Mouse (Mus musculus): ENCODE data around the gene Vegfb. TPM values are rescaled to one million over a fixed set of nuclear protein-coding genes. Genes with fewer than 3 reads are reported as not detected.

Vegfb gene
- polyA plus RNA-seq, 1 experiment from 2014 or later = 125 TPM

DNA sequence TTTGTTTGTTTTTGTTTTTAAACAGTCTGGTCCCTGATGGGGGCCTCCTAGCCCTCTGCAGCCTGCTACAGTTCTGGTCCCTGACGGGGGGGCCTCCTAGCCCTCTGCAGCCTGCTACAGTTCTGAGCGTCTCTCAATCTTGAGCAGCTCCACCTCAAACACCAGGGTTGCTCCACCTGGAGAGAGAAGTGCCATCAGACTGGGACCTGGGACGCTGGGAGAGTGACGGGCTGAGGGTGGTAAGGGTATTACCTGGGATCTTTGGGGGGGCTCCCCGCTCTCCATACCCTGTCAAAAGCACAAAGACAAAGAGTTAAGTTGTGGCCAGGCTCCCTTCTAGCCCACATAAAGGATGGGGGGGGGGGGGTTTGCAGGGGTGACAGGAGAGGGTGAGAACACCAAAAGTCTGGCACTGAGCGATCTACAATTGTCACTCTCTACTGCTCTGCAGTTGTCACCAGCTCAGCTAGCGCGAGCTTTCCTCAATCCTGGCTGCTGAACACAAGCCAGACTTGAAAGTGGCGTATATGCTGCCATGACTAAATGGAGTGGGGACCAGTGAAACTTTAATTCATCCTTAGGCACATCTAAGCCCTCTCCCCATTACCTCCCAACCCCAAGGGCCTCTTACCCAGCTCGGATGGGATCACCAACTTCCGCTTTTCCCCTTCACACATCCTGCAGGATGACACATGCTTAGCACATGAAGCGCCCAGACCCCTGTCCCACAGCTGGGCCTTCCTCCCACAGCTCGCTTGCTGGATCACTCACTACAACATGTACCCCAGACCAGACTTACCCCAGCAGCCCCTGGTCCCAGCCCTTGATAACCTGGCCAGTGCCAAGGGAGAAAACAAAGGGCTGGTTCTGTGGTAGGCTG lies 9.5 kb downstream of the Vegfb start:
- no peaks in the 10 kb centered on the region for H3K9me3 ChIP-seq
- peak overlapping the region; percentile 97; the same call in 1 of the 2 replicates for H3K27ac ChIP-seq (replicated peaks)
- H3K4me2 ChIP-seq = peak overlapping the region; percentile 87
- no peaks in the 10 kb centered on the region for H3K27me3 ChIP-seq (replicated peaks)
- H3K4me3 ChIP-seq = peak overlapping the region; percentile 82
- WGBS = 70% methylated on average over 13 of the region's 13 CpGs
- peaks cover 43% of the 10 kb centered on the region for H3K36me3 ChIP-seq
- H3K4me1 ChIP-seq = peaks cover 51% of the 10 kb centered on the region
- no peak for ATAC-seq (ENCODE audit: extremely low read depth, insufficient number of reproducible peaks, low FRiP score, low TSS enrichment)
- H3K9ac ChIP-seq = peak overlapping the region; percentile 87

DNA sequence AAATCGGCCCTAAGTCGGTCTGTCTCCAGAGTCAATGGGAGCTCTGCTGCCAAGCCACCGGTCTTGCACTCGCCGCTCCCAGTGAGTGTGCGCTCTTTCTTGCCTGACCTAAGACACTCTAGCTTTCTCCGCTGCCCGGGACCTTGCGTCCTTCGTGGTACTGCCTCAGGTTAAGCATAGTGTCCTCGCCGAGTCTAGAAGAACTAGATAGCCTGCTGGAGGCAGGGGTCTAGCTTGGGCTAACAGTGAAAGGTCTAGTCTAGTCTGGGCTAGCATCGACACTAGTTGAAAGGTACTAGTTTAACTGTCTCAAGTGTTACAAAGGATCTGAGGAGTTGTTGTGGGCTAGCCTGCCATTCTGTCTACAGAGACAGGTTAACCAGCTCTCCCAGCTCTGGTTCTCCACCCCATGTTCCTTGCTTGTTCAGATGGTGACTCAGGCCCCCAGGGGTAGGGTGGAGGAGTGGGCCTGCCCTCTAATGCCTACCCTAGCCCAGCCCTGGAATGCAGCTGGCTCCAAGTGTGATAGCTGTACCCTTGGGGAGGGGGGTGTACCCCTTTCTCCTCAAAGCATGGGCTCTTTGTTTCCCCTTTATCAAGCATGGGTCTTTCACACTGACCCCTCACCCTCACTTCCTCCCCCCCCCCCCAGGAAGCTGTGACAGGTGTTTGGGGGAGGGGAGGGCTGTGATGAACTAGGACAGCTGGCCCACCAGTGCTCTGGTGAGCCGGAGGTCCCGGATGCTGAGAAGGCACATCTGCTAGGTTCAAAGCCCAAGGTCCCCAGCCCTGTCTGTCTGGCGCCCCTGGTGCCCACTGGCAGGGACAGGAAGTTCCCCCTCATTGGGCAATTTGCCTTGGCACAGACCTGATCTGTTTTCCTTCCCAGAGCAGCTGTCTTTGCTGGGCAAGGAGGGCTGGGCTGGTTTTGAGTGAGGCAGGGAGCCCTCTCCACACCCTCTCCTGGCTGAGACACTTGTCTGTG lies 11.6 kb downstream of the Vegfb start, which contains the start of gene Plcb3:
Plcb3 (minus strand) TSS at position 934 of the 985 bp plus-strand sequence.
- H3K9me3 ChIP-seq = no peaks in the 10 kb centered on the region
- peaks cover 53% of the 10 kb centered on the region for H3K4me1 ChIP-seq
- whole genome bisulfite sequencing = under 1% methylated on average over 16 of the region's 16 CpGs

DNA sequence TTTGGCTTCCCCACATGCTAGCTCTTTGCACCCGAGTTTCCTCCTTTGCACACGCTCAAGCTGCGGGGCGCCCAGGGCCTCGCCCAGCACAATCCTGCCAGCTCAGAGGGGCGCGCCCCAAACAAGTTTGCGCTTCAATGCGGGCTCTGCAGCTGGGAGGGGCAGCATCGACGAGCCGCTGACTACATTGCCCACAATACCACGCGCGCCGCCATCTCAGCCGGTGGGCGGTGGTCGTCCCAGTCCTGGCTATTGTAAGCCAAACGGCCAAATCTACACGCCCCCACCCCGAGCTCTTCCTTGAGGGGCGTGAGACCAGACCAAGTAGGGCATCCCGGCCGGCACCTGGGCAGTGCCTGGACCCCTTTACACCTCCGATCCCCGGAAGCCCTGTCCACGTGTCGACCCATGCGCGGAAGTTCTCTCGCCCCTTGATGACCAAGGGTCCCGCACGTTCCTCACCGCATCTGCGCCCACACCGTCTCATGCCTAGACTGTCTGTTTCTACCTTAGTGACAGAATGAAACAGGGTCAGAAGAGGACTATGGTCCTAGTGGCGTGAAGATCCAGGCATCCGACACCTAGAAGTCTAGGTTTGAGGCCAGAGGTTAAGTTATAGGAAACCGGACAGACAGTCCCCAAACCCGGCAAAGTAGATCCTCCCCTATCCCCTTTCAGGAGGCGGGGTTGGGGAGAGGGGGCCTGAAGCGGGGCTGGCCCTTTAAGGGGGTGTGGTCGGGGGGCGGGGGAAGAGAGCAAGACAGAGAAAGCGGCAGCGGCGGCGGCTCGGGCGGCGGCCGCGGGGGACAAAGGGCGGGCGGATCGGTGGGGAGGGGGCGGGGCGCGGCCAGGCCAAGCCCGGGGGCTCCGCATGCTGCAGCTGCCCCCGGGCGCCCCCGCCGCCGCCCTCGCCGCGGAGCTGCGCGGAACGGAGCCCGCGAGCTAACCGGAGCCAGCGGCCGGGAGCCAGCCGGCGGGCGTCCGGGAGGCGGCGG lies 12.9 kb downstream of the Vegfb start, which contains the start of gene Ppp1r14b:
Ppp1r14b (plus strand) TSS at position 758 of the 995 bp plus-strand sequence.
- peak within 1 kb of the TSS; percentile 86 for H3K4me3 ChIP-seq
- no peaks in the 10 kb centered on the region for H3K27me3 ChIP-seq (replicated peaks)
- H3K27ac ChIP-seq (replicated peaks) = peak within 1 kb of the TSS; percentile 81
- H3K9me3 ChIP-seq = no peaks in the 10 kb centered on the region
- peaks cover 64% of the 10 kb centered on the region for H3K4me1 ChIP-seq
- ATAC-seq (ENCODE audit: extremely low read depth, insufficient number of reproducible peaks, low FRiP score, low TSS enrichment) = peak; percentile 28; the same call in 1 of the 2 replicates
- peak within 1 kb of the TSS; percentile 81 for H3K4me2 ChIP-seq
- peaks cover 24% of the 10 kb centered on the region for H3K36me3 ChIP-seq
- peak within 1 kb of the TSS; percentile 93 for H3K9ac ChIP-seq
- WGBS = under 1% methylated on average over 62 of the region's 84 CpGs

More for the DNA sequence above, 11.6 kb downstream of the Vegfb start, which contains the start of gene Plcb3:
- Histone ChIP-seq H3K4me2 (peak within 1 kb of the TSS; percentile 81), H3K9ac (peak within 1 kb of the TSS; percentile 93), H3K27ac (replicated peaks) (peak within 1 kb of the TSS; percentile 81), H3K4me3 (peak within 1 kb of the TSS; percentile 86), H3K36me3 (peaks cover 24% of the 10 kb centered on the region), H3K27me3 (replicated peaks) (no peaks in the 10 kb centered on the region)
- no peak for ATAC-seq (ENCODE audit: extremely low read depth, insufficient number of reproducible peaks, low FRiP score, low TSS enrichment)

DNA sequence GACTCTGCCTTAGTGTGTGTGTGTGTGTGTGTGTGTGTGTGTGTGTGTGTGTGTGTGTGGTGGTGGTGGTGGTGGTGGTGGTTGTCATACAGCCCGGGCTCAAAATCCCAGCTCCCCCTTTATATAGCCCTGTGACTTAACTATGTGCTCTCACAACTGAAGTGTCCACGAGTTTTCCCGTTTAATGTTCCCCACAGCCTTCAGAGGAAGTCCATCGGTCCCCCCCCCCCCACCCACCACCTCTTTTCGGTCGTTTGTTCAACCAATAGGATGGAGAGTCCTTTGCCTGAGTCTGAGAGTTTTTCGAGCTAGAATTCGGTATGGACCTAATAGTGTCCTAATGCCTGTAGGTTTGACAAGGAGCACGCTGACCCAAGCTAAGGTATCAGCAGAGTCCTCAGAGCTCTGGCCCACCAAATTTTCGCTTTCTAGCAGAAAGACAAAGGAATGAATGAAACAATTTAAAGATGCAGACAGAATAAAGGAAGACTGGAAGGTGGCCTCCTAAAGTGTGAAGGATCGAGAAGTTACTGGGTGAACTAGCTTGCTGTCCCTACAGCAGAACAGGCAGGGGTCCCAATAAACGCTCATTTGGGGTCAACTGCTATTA lies 13.8 kb downstream of the Vegfb start:
- 38% methylated on average over 12 of the region's 12 CpGs for WGBS
- no peak for ATAC-seq (ENCODE audit: extremely low read depth, insufficient number of reproducible peaks, low FRiP score, low TSS enrichment)
- Histone ChIP-seq H3K9me3 (no peaks in the 10 kb centered on the region), H3K9ac (peak overlapping the region; percentile 93), H3K4me3 (peak overlapping the region; percentile 86), H3K36me3 (peaks cover 23% of the 10 kb centered on the region), H3K27me3 (replicated peaks) (no peaks in the 10 kb centered on the region), H3K27ac (replicated peaks) (no peak overlapping the region), H3K4me1 (peaks cover 62% of the 10 kb centered on the region), H3K4me2 (peak overlapping the region; percentile 81)

DNA sequence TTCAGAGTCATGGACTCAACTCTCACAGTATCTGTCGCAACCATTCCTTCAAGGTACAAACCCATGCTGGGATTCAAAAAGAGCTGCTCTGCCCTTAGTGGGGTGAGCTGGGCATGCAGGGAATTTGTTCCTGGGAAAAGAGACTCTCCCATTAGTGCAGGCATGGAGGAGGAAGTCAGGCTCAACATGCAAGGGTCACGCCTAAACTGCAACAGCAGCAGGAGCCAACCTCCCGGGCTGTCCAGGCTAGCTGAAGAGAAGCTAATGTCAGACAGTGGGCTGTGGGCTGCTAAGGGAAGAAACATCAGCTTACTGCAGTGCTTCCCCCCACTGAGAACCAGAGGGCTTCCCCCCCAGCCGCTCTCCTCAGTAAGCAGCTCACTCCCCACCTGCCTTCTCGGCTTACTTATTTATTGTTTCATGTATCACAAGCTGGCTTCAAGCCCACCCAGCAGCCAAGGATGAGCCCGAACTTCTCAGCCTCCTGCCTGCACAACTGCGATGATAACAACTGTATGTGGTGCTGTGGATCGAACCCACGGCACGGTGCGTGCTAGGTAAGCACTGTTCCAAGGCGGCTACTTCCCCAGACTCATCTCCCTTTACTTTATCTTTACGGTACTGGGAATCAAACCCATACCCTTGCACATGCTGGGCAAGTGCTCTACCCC lies 15.1 kb downstream of the Vegfb start:
- Histone ChIP-seq H3K27ac (replicated peaks) (no peak overlapping the region), H3K4me2 (no peak overlapping the region), H3K9ac (peak overlapping the region; percentile 2; the same call in 1 of the 2 replicates), H3K4me3 (no peak overlapping the region), H3K36me3 (peaks cover 10% of the 10 kb centered on the region), H3K9me3 (no peaks in the 10 kb centered on the region), H3K27me3 (replicated peaks) (no peaks in the 10 kb centered on the region), H3K4me1 (peaks cover 59% of the 10 kb centered on the region)
- ATAC-seq (ENCODE audit: extremely low read depth, insufficient number of reproducible peaks, low FRiP score, low TSS enrichment) = no peak
- 81% methylated on average over 13 of the region's 13 CpGs for WGBS

DNA sequence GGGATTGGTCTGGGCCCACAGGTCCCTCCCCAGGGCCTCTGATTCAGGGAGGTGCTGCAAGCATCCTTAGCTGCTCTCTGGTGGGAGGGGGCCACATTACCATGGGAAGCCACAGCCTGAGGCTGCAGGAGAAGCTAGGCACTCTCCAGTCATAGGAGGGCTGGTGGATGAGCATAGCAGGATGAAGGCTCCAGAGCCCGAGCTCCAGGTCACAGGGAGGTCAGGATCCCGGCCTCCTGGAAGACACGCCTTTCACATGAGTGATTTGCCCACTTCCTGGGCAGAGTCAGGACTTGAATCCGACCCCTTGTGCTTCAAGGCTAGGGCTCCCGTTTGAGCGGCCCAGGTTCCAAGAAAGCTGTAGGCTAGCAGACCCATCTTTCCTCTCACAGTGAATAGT lies 15.8 kb downstream of the Vegfb start:
- Histone ChIP-seq H3K36me3 (peaks cover 8% of the 10 kb centered on the region), H3K9me3 (no peaks in the 10 kb centered on the region), H3K9ac (peak overlapping the region; percentile 2), H3K4me1 (peaks cover 53% of the 10 kb centered on the region), H3K4me2 (no peak overlapping the region), H3K27me3 (replicated peaks) (no peaks in the 10 kb centered on the region), H3K4me3 (no peak overlapping the region), H3K27ac (replicated peaks) (peak overlapping the region; percentile 63)
- no peak for ATAC-seq (ENCODE audit: extremely low read depth, insufficient number of reproducible peaks, low FRiP score, low TSS enrichment)
- 33% methylated on average over 6 of the region's 6 CpGs for WGBS

DNA sequence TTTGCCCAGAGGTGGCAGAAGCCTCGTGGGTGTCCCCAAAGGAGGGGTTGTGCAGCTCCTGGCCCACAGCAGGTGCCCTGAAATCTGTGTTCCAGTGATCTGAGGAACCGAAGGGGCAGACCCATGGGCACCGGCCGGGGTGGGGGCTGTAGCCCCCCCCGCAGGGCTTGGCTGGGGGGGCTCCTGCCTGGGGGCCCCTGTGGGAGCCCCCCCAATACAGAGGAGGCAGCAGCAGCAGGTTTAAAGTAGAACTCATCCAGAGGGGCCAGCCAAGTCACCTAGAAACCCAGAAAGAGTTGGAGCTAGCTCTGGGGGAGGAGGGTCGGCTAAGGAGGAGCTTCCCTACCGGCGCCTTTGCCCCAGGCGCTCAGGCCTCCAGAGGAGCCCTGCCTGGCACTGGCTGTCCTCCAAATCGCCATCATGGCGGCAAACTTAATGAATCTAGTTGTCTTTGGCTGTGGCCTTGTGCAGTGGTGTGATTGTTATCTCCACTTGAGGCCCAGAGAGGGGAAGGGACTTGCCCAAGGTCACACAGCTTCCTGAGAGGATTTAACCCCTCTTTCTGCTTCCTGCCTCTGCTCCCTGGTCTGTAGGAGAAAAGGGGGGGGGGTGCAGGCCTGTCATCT lies 16.9 kb downstream of the Vegfb start:
- no peak for ATAC-seq (ENCODE audit: extremely low read depth, insufficient number of reproducible peaks, low FRiP score, low TSS enrichment)
- Histone ChIP-seq H3K9ac (peak overlapping the region; percentile 89), H3K4me2 (peak overlapping the region; percentile 79), H3K27ac (replicated peaks) (peak overlapping the region; percentile 63), H3K4me3 (peak overlapping the region; percentile 70), H3K36me3 (peaks cover 15% of the 10 kb centered on the region), H3K27me3 (replicated peaks) (no peaks in the 10 kb centered on the region), H3K9me3 (no peaks in the 10 kb centered on the region), H3K4me1 (peaks cover 46% of the 10 kb centered on the region)
- 19% methylated on average over 11 of the region's 11 CpGs for WGBS

DNA sequence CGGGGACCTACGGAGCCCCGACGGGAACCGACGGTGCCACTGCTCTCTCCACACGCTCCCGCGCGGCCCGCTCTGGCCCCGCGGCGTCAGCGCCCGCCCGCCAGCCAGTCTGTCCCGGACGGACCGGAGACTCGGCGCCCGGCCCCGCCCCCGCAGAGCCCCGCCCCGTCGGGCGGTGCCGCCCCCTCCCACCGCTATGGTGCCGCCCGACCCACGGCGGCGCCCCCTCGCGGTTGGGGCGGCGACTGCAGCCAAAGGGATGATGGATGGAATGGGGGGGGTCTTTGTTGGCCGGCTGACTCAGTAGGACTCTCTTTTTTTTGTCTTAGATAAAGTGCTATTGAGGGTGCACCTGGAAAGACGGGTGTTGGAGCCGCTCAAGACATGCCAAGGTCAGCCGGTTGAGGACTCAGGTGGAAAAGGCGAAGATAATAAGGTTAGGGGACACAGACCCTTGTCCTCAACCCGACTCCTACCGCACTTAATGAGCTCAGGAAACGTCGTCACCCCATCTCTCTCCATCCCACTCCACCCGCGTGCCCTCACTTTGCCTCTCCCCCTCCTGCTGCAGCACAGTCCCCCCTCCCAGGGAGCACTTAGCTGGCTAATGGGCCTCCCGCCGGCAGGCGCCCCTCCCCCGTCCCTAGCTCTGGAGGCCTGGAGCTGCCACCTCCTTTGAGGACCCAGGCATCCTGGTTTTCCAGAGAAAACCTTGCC lies 17.6 kb downstream of the Vegfb start:
- H3K27me3 ChIP-seq (replicated peaks) = no peaks in the 10 kb centered on the region
- 1% methylated on average over 53 of the region's 55 CpGs for WGBS
- peaks cover 22% of the 10 kb centered on the region for H3K36me3 ChIP-seq
- peak; percentile 69 for ATAC-seq (ENCODE audit: extremely low read depth, insufficient number of reproducible peaks, low FRiP score, low TSS enrichment)
- H3K9ac ChIP-seq = peak overlapping the region; percentile 89
- H3K27ac ChIP-seq (replicated peaks) = peak overlapping the region; percentile 63
- peak overlapping the region; percentile 70 for H3K4me3 ChIP-seq
- no peaks in the 10 kb centered on the region for H3K9me3 ChIP-seq
- peak overlapping the region; percentile 79 for H3K4me2 ChIP-seq
- peaks cover 46% of the 10 kb centered on the region for H3K4me1 ChIP-seq

DNA sequence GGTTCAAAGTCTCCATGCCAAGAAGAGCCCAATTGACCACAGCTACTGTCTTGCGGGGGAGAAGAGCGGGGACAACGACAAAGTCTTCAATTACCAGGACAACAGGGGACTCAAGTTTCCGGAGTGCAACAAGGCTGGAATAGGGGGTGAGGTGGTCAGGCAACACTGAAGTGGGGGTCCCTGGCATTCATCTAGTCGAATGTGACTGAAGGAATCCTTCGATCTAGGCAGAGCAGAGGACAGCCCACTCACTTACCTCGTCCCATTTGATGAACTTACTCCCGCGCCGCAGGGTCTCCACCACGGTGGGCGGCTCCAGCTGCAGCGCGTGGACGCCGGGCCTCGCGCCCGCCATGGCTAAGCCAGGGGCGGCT lies 18.2 kb downstream of the Vegfb start:
- ATAC-seq (ENCODE audit: extremely low read depth, insufficient number of reproducible peaks, low FRiP score, low TSS enrichment) = no peak
- Histone ChIP-seq H3K27ac (replicated peaks) (peak overlapping the region; percentile 40; the same call in 1 of the 2 replicates), H3K4me1 (peaks cover 46% of the 10 kb centered on the region), H3K9ac (peak overlapping the region; percentile 89), H3K27me3 (replicated peaks) (no peaks in the 10 kb centered on the region), H3K9me3 (no peaks in the 10 kb centered on the region), H3K4me3 (peak overlapping the region; percentile 70), H3K4me2 (peak overlapping the region; percentile 79), H3K36me3 (peaks cover 28% of the 10 kb centered on the region)
- WGBS = under 1% methylated on average over 20 of the region's 20 CpGs

All from heart, embryonic 13.5 days (tissue).